Mouse (Mus musculus): ENCODE results near the gene Agbl3. TPM values are rescaled to one million over a fixed set of nuclear protein-coding genes. Genes with fewer than 3 reads are reported as not detected.
A peak's percentile ranks its signal among the peaks of the same experiment; 100 is the strongest.

Agbl3 gene
- polyA plus RNA-seq, 1 experiment = 13.1 TPM

- no peak for TF ChIP-seq CTCF (conservative IDR thresholded peaks at IDR 0.05; ENCODE audit: insufficient read depth, insufficient read length, low read depth, low read length)
- TF ChIP-seq POLR2A (IDR thresholded peaks at IDR 0.05; ENCODE audit: low read depth, low read length) = no peak
- no peaks in the 10 kb centered on the region for H3K36me3 ChIP-seq (ENCODE audit: control insufficient read depth, insufficient read depth, low read length)
- 91% methylated on average over 11 of the region's 11 CpGs for WGBS
- no peak overlapping the region for H3K4me3 ChIP-seq (ENCODE audit: insufficient read depth, low read depth, low read length)
- H3K27me3 ChIP-seq (replicated peaks; ENCODE audit: control insufficient read depth, insufficient read depth, low read length) = no peaks in the 10 kb centered on the region
- H3K27ac ChIP-seq (ENCODE audit: insufficient read depth, low read depth, low read length) = no peak overlapping the region
- DNase-seq = no peak
- peaks cover 17% of the 10 kb centered on the region for H3K4me1 ChIP-seq (ENCODE audit: control insufficient read depth, insufficient read depth, low read length)
Observed at GRCm38 (mm10) chr6:34861546-34862053, 81.4 kb downstream of the Agbl3 start.

GRCm38 (mm10) chr6:34862381-34862780 lies 82.1 kb downstream of the Agbl3 start:
- TF ChIP-seq CTCF (conservative IDR thresholded peaks at IDR 0.05; ENCODE audit: insufficient read depth, insufficient read length, low read depth, low read length) = no peak
- TF ChIP-seq POLR2A (IDR thresholded peaks at IDR 0.05; ENCODE audit: low read depth, low read length) = no peak
- H3K4me3 ChIP-seq (ENCODE audit: insufficient read depth, low read depth, low read length) = peak overlapping the region; percentile 60
- H3K27ac ChIP-seq (ENCODE audit: insufficient read depth, low read depth, low read length) = peak overlapping the region; percentile 97
- WGBS = 47% methylated on average over 6 of the region's 6 CpGs
- DNase-seq = peak; percentile 73
- peaks cover 23% of the 10 kb centered on the region for H3K4me1 ChIP-seq (ENCODE audit: control insufficient read depth, insufficient read depth, low read length)
- H3K27me3 ChIP-seq (replicated peaks; ENCODE audit: control insufficient read depth, insufficient read depth, low read length) = no peaks in the 10 kb centered on the region
- no peaks in the 10 kb centered on the region for H3K36me3 ChIP-seq (ENCODE audit: control insufficient read depth, insufficient read depth, low read length)

GRCm38 (mm10) chr6:34862791-34863403 lies 82.7 kb downstream of the Agbl3 start, which contains the start of gene Tmem140:
Gene Tmem140 (plus strand): TSS chr6:34863146.
- peak; percentile 91 for DNase-seq
- Histone ChIP-seq H3K4me3 (ENCODE audit: insufficient read depth, low read depth, low read length) (peak within 1 kb of the TSS; percentile 74), H3K4me1 (ENCODE audit: control insufficient read depth, insufficient read depth, low read length) (peaks cover 24% of the 10 kb centered on the region), H3K27me3 (replicated peaks; ENCODE audit: control insufficient read depth, insufficient read depth, low read length) (no peaks in the 10 kb centered on the region), H3K36me3 (ENCODE audit: control insufficient read depth, insufficient read depth, low read length) (no peaks in the 10 kb centered on the region), H3K27ac (ENCODE audit: insufficient read depth, low read depth, low read length) (peak within 1 kb of the TSS; percentile 97)
- TF ChIP-seq POLR2A (IDR thresholded peaks at IDR 0.05; ENCODE audit: low read depth, low read length) (peak; percentile 92), CTCF (conservative IDR thresholded peaks at IDR 0.05; ENCODE audit: insufficient read depth, insufficient read length, low read depth, low read length) (no peak)
- WGBS = 4% methylated on average over 11 of the region's 11 CpGs

- no peak for DNase-seq
- no peaks in the 10 kb centered on the region for H3K27me3 ChIP-seq (replicated peaks; ENCODE audit: control insufficient read depth, insufficient read depth, low read length)
- H3K27ac ChIP-seq (ENCODE audit: insufficient read depth, low read depth, low read length) = peak overlapping the region; percentile 87
- no peak for TF ChIP-seq CTCF (conservative IDR thresholded peaks at IDR 0.05; ENCODE audit: insufficient read depth, insufficient read length, low read depth, low read length)
- TF ChIP-seq POLR2A (IDR thresholded peaks at IDR 0.05; ENCODE audit: low read depth, low read length) = no peak
- no peaks in the 10 kb centered on the region for H3K36me3 ChIP-seq (ENCODE audit: control insufficient read depth, insufficient read depth, low read length)
- 40% methylated on average over 9 of the region's 9 CpGs for WGBS
- H3K4me1 ChIP-seq (ENCODE audit: control insufficient read depth, insufficient read depth, low read length) = peaks cover 24% of the 10 kb centered on the region
- H3K4me3 ChIP-seq (ENCODE audit: insufficient read depth, low read depth, low read length) = peak overlapping the region; percentile 74
Observed at GRCm38 (mm10) chr6:34863786-34864514, 83.7 kb downstream of the Agbl3 start.

GRCm38 (mm10) chr6:34865213-34865612 lies 85.0 kb downstream of the Agbl3 start:
- DNase-seq = no peak
- Histone ChIP-seq H3K27ac (ENCODE audit: insufficient read depth, low read depth, low read length) (peak overlapping the region; percentile 91), H3K27me3 (replicated peaks; ENCODE audit: control insufficient read depth, insufficient read depth, low read length) (no peaks in the 10 kb centered on the region), H3K36me3 (ENCODE audit: control insufficient read depth, insufficient read depth, low read length) (no peaks in the 10 kb centered on the region), H3K4me3 (ENCODE audit: insufficient read depth, low read depth, low read length) (peak overlapping the region; percentile 27), H3K4me1 (ENCODE audit: control insufficient read depth, insufficient read depth, low read length) (peaks cover 28% of the 10 kb centered on the region)
- 35% methylated on average over 5 of the region's 5 CpGs for WGBS
- TF ChIP-seq CTCF (conservative IDR thresholded peaks at IDR 0.05; ENCODE audit: insufficient read depth, insufficient read length, low read depth, low read length) (no peak), POLR2A (IDR thresholded peaks at IDR 0.05; ENCODE audit: low read depth, low read length) (no peak)

- TF ChIP-seq CTCF (conservative IDR thresholded peaks at IDR 0.05; ENCODE audit: insufficient read depth, insufficient read length, low read depth, low read length) (no peak), POLR2A (IDR thresholded peaks at IDR 0.05; ENCODE audit: low read depth, low read length) (no peak)
- no peak overlapping the region for H3K4me3 ChIP-seq (ENCODE audit: insufficient read depth, low read depth, low read length)
- WGBS = 29% methylated on average over 7 of the region's 7 CpGs
- H3K27me3 ChIP-seq (replicated peaks; ENCODE audit: control insufficient read depth, insufficient read depth, low read length) = no peaks in the 10 kb centered on the region
- H3K4me1 ChIP-seq (ENCODE audit: control insufficient read depth, insufficient read depth, low read length) = peaks cover 28% of the 10 kb centered on the region
- peak; percentile 85 for DNase-seq
- H3K36me3 ChIP-seq (ENCODE audit: control insufficient read depth, insufficient read depth, low read length) = no peaks in the 10 kb centered on the region
- peak overlapping the region; percentile 91 for H3K27ac ChIP-seq (ENCODE audit: insufficient read depth, low read depth, low read length)
Observed at GRCm38 (mm10) chr6:34865711-34866593, 85.7 kb downstream of the Agbl3 start.
